ENCODE assay signal across 8 mouse cellular contexts in the genomic region with DNA sequence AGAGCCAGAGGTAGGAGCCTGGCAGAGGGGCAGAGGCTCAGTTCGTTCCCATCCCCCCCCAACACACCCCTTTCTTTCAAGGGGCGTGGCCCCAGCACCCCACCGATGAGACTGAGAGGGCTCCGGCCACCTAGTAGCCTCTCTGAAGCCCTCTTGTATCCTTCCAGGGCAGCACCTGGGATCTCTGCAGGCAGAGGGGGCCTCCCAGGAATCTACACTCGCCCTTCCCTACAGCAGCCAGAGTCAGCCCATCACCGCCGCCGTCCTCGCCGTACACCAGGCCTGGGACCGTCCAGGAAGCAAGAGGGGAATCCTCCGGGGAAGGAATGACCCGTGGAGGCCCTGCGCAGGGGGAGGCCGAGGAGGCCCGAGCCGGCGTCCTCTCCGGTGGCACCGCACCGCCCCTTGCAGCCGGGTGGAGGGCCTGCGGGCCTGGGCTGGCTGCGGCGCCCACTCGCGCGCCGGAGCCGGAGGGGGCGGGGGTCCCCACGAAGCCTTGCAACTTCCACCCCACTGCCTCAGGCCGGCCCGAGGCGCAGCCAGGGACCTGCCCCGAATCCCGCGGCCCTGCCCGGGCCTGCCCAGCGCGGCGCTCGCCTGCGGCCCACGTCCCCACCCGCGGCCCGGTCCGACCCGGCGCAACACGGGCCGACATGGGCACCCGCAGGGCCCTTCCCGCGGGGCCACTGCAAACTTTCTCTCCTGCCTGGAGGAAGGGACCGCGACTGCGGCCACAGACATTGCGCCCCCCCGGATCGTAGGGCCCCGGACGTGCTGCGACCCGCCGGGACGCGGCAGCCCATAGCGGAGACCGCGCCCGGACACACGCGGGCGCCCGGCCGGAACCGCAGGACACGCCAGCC. TPM values are rescaled to one million over a fixed set of nuclear protein-coding genes. Genes with fewer than 3 reads are reported as not detected.
DNase-seq lines count a peak whose midpoint lies in the region; ATAC-seq and TF ChIP-seq lines count a peak whose summit lies in the region.

No protein-coding gene starts in this region.

- TF ChIP-seq POLR2A in brain, embryonic 14.5 days (IDR thresholded peaks at IDR 0.05; ENCODE audit: borderline replicate concordance, extremely low read depth, insufficient read depth, insufficient read length, poor library complexity, severe bottlenecking) = no peak

- peak overlapping the region; percentile 87 for H3K4me2 ChIP-seq in forebrain, embryonic 14.5 days (ENCODE audit: low read length)
- H3K4me2 ChIP-seq in liver, embryonic 15.5 days = peak overlapping the region; percentile 89
- peak overlapping the region; percentile 98 for H3K4me2 ChIP-seq in neural tube, embryonic 15.5 days

- no peaks in the 10 kb centered on the region for H3K9me3 ChIP-seq in forebrain, embryonic 14.5 days (replicated peaks; ENCODE audit: control insufficient read depth, low read length)
- H3K9me3 ChIP-seq in liver, embryonic 15.5 days (replicated peaks) = no peaks in the 10 kb centered on the region
- no peaks in the 10 kb centered on the region for H3K9me3 ChIP-seq in neural tube, embryonic 15.5 days (replicated peaks)

- no peak for TF ChIP-seq CTCF in brain, embryonic 14.5 days (IDR thresholded peaks at IDR 0.05; ENCODE audit: borderline replicate concordance, extremely low read depth, insufficient read depth, insufficient read length)

- peak overlapping the region; percentile 79 for H3K27ac ChIP-seq in forebrain, embryonic 14.5 days (ENCODE audit: low read depth, low read length)
- no peak overlapping the region for H3K27ac ChIP-seq in liver, embryonic 15.5 days (replicated peaks)
- H3K27ac ChIP-seq in neural tube, embryonic 15.5 days (replicated peaks) = peak overlapping the region; percentile 87

- peak overlapping the region; percentile 97 for H3K4me3 ChIP-seq in forebrain, embryonic 14.5 days (ENCODE audit: low read depth, low read length)
- peak overlapping the region; percentile 67 for H3K4me3 ChIP-seq in liver, embryonic 15.5 days (replicated peaks)
- peak overlapping the region; percentile 93 for H3K4me3 ChIP-seq in neural tube, embryonic 15.5 days (replicated peaks)

- H3K9ac ChIP-seq in forebrain, embryonic 14.5 days (ENCODE audit: low read length) = peak overlapping the region; percentile 98
- H3K9ac ChIP-seq in liver, embryonic 15.5 days = peak overlapping the region; percentile 61
- H3K9ac ChIP-seq in neural tube, embryonic 15.5 days (replicated peaks) = peak overlapping the region; percentile 94

- H3K36me3 ChIP-seq in forebrain, embryonic 14.5 days (ENCODE audit: control insufficient read depth, insufficient read depth, low read length) = peaks cover 9% of the 10 kb centered on the region
- no peaks in the 10 kb centered on the region for H3K36me3 ChIP-seq in liver, embryonic 15.5 days (replicated peaks)
- H3K36me3 ChIP-seq in neural tube, embryonic 15.5 days = peaks cover 5% of the 10 kb centered on the region; the same call in 1 of the 2 replicates

- DNase-seq in right cerebral cortex, postnatal 14 days = peak; percentile 42
- no peak for DNase-seq in right cerebral cortex, postnatal 36 days (ENCODE audit: low spot score in 2 of 2)
- peak; percentile 44 for DNase-seq in brain, embryonic 14.5 days (ENCODE audit: low read depth)
- DNase-seq in forebrain, embryonic 14.5 days (ENCODE audit: low spot score) = peak; percentile 49
- DNase-seq in induced T-regulatory cell, adult 2 months (ENCODE audit: low read depth) = peak; percentile 27

- ATAC-seq in forebrain, embryonic 14.5 days = peak; percentile 38
- ATAC-seq in liver, embryonic 15.5 days (ENCODE audit: insufficient read depth) = peak; percentile 34; the same call in 1 of the 2 replicates
- ATAC-seq in neural tube, embryonic 15.5 days (ENCODE audit: low FRiP score) = peak; percentile 40
- no peak for ATAC-seq in megakaryocyte-erythroid progenitor cell, adult 5-6 weeks (replicated peaks; ENCODE audit: low FRiP score, low TSS enrichment, poor library complexity, severe bottlenecking)

- H3K27me3 ChIP-seq in forebrain, embryonic 14.5 days (replicated peaks; ENCODE audit: control insufficient read depth, insufficient read depth, low read length) = no peaks in the 10 kb centered on the region
- peaks cover 45% of the 10 kb centered on the region for H3K27me3 ChIP-seq in liver, embryonic 15.5 days
- H3K27me3 ChIP-seq in neural tube, embryonic 15.5 days (replicated peaks) = peaks cover 6% of the 10 kb centered on the region; the same call in 1 of the 2 replicates

- 0% methylated on average over 65 of the region's 80 CpGs for whole genome bisulfite sequencing in forebrain, embryonic 14.5 days
- 1% methylated on average over 80 of the region's 80 CpGs for WGBS in liver, embryonic 15.5 days (ENCODE audit: insufficient replicate concordance)
- WGBS in neural tube, embryonic 15.5 days = under 1% methylated on average over 57 of the region's 80 CpGs

- H3K4me1 ChIP-seq in forebrain, embryonic 14.5 days (ENCODE audit: control insufficient read depth, insufficient read depth, low read length) = peaks cover 24% of the 10 kb centered on the region
- peaks cover 36% of the 10 kb centered on the region for H3K4me1 ChIP-seq in liver, embryonic 15.5 days (replicated peaks)
- H3K4me1 ChIP-seq in neural tube, embryonic 15.5 days = peaks cover 52% of the 10 kb centered on the region

RNA-seq across cellular contexts. Expression of a gene that starts 0.8 kb away (rescaled TPM):
- 118 and 171 TPM in 2 replicates for polyA plus RNA-seq in brain, embryonic 14.5 days (2012; rRNA removed)
- polyA plus RNA-seq in forebrain, embryonic 14.5 days (2014; fragmentation: Nextera tagmentation; extraction: Ambion mirVana) = 26.8 and 31.9 TPM in 2 replicates
- polyA plus RNA-seq in liver, embryonic 15.5 days (2015; fragmentation: Nextera tagmentation; extraction: Ambion mirVana) = 1.8 and 2.2 TPM in 2 replicates
- polyA plus RNA-seq in neural tube, embryonic 15.5 days (2015; fragmentation: Nextera tagmentation; extraction: Ambion mirVana) = 34.8 and 36.4 TPM in 2 replicates
- 6.2 and 9.0 TPM in 2 replicates for total RNA-seq in megakaryocyte-erythroid progenitor cell, adult 5-6 weeks (2014; fragmentation: Nextera tagmentation)
- total RNA-seq in megakaryocyte-erythroid progenitor cell, adult 5-6 weeks (2017) = 1.4 and 4.8 TPM in 2 replicates

Comparison
In these comparisons a context has a peak if more than half of its experiments do, and no peak if none do; other contexts are left out.
1. DNase-seq: peak in right cerebral cortex, postnatal 14 days (single experiment), brain, embryonic 14.5 days (single experiment), forebrain, embryonic 14.5 days (single experiment) and induced T-regulatory cell, adult 2 months (single experiment); none in right cerebral cortex, postnatal 36 days (0 of 2).
2. Peak in every context shown above with its lines, with median percentiles within 50 percentile points of each other: H3K4me2 ChIP-seq, H3K4me3 ChIP-seq and H3K9ac ChIP-seq.